ENCODE assay signal across 18 mouse cellular contexts in the genomic region with DNA sequence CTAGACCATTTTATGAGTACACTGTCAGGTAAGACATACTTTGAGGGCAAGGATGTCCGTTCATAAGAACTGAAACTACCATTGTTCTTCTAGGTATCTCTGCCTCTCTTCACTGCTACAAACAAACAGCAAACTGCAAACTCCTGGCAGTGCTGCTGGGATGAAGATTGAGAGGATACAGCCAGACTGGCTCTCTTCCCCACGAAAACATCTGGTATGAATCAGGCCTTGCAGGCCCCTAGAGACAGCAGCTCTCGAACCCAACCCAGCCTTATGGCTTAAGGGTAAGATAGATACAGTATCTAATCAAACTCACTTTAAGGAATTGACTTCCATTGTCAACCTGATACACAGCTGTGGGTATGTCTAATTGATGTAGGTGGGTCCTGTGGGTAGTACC. TPM values are rescaled to one million over a fixed set of nuclear protein-coding genes. Genes with fewer than 3 reads are reported as not detected.
A peak's percentile ranks its signal among the peaks of the same experiment; 100 is the strongest.
DNase-seq lines count a peak whose midpoint lies in the region; ATAC-seq and TF ChIP-seq lines count a peak whose summit lies in the region.
"Had no signal": no experiment of that assay in that cellular context is flagged by ENCODE, and none has a peak within 500 bp of the region (broad histone marks: within the 10 kb centered on the region; RNA-seq: fewer than 3 reads in every experiment).

No protein-coding gene starts in this region.

- no peak overlapping the region for H3K4me2 ChIP-seq in heart, embryonic 12.5 days
- peak overlapping the region; percentile 33; the same call in 1 of the 2 replicates for H3K4me2 ChIP-seq in liver, embryonic 14.5 days (ENCODE audit: low read depth)
- no peak overlapping the region for H3K4me2 ChIP-seq in liver, postnatal 0 days (ENCODE audit: low read depth, low read length)
- H3K4me2 ChIP-seq: hindbrain, embryonic 13.5 days; limb, embryonic 15.5 days; lung, embryonic 15.5 days had no signal

- H3K4me3 ChIP-seq in heart, adult 2 months = no peak overlapping the region
- no peak overlapping the region for H3K4me3 ChIP-seq in heart, embryonic 12.5 days
- no peak overlapping the region for H3K4me3 ChIP-seq in liver, embryonic 14.5 days (ENCODE audit: insufficient read depth in 1 of 2, low read depth in 2 of 2, low read length in 2 of 2)
- H3K4me3 ChIP-seq in liver, postnatal 0 days (ENCODE audit: low read depth, low read length) = no peak overlapping the region
- H3K4me3 ChIP-seq: hindbrain, embryonic 13.5 days; limb, embryonic 15.5 days; lung, embryonic 15.5 days had no signal

- TF ChIP-seq CTCF in heart, adult 2 months (IDR thresholded peaks at IDR 0.05) = no peak
- TF ChIP-seq CTCF in liver, embryonic 14.5 days (IDR thresholded peaks at IDR 0.05; ENCODE audit: low read depth) = no peak
- TF ChIP-seq CTCF in liver, postnatal 0 days (IDR thresholded peaks at IDR 0.05; ENCODE audit: low read depth) = no peak

- H3K9ac ChIP-seq in heart, adult 2 months (ENCODE audit: low read depth, low read length) = no peak overlapping the region
- H3K9ac ChIP-seq in heart, embryonic 12.5 days = no peak overlapping the region
- no peak overlapping the region for H3K9ac ChIP-seq in liver, embryonic 14.5 days (replicated peaks)
- no peak overlapping the region for H3K9ac ChIP-seq in liver, postnatal 0 days (replicated peaks)
- H3K9ac ChIP-seq: hindbrain, embryonic 13.5 days; limb, embryonic 15.5 days; lung, embryonic 15.5 days had no signal

- TF ChIP-seq EP300 in heart, adult 2 months (IDR thresholded peaks at IDR 0.05; ENCODE audit: insufficient read depth, low read depth, low read length) = no peak
- no peak for TF ChIP-seq EP300 in liver, embryonic 14.5 days (IDR thresholded peaks at IDR 0.05; ENCODE audit: low read depth)
- no peak for TF ChIP-seq EP300 in liver, postnatal 0 days (IDR thresholded peaks at IDR 0.05; ENCODE audit: low read depth)

- no peak for ATAC-seq in heart, embryonic 12.5 days (ENCODE audit: insufficient number of reproducible peaks, low FRiP score)
- peak; percentile 35; the same call in 1 of the 2 replicates for ATAC-seq in liver, embryonic 14.5 days (ENCODE audit: insufficient read depth)
- ATAC-seq in liver, postnatal 0 days = no peak
- ATAC-seq: inflammation-experienced regulatory T-cells, adult 6 months had no signal

- no peaks in the 10 kb centered on the region for H3K27me3 ChIP-seq in heart, adult 2 months (ENCODE audit: control insufficient read depth, insufficient read depth, low read length)
- H3K27me3 ChIP-seq in heart, embryonic 12.5 days (replicated peaks) = no peaks in the 10 kb centered on the region
- no peaks in the 10 kb centered on the region for H3K27me3 ChIP-seq in liver, embryonic 14.5 days (ENCODE audit: control insufficient read depth, insufficient read depth, low read length)
- no peaks in the 10 kb centered on the region for H3K27me3 ChIP-seq in liver, postnatal 0 days (ENCODE audit: insufficient read depth, low read length)
- H3K27me3 ChIP-seq: hindbrain, embryonic 13.5 days; limb, embryonic 15.5 days; lung, embryonic 15.5 days had no signal

- 65% methylated on average over 3 of the region's 3 CpGs for WGBS in heart, adult 2 months
- 52% methylated on average over 3 of the region's 3 CpGs for WGBS in heart, embryonic 12.5 days
- WGBS in liver, embryonic 14.5 days (ENCODE audit: insufficient replicate concordance) = 55% methylated on average over 3 of the region's 3 CpGs
- WGBS in liver, postnatal 0 days (ENCODE audit: insufficient replicate concordance) = 64% methylated on average over 3 of the region's 3 CpGs

- H3K79me2 ChIP-seq in heart, adult 2 months (replicated peaks; ENCODE audit: control insufficient read depth, insufficient read depth, low read length) = no peaks in the 10 kb centered on the region

- peaks cover 3% of the 10 kb centered on the region; the same call in 1 of the 2 replicates for H3K9me3 ChIP-seq in heart, embryonic 12.5 days (replicated peaks)
- no peaks in the 10 kb centered on the region for H3K9me3 ChIP-seq in liver, embryonic 14.5 days (ENCODE audit: control insufficient read depth, low read length)
- no peaks in the 10 kb centered on the region for H3K9me3 ChIP-seq in liver, postnatal 0 days (ENCODE audit: low read length)
- H3K9me3 ChIP-seq: hindbrain, embryonic 13.5 days; limb, embryonic 15.5 days; lung, embryonic 15.5 days had no signal

- no peaks in the 10 kb centered on the region for H3K36me3 ChIP-seq in heart, adult 2 months (ENCODE audit: control insufficient read depth, insufficient read depth, low read length)
- H3K36me3 ChIP-seq in heart, embryonic 12.5 days = no peaks in the 10 kb centered on the region
- H3K36me3 ChIP-seq in liver, embryonic 14.5 days (replicated peaks; ENCODE audit: control insufficient read depth, insufficient read depth, low read depth) = no peaks in the 10 kb centered on the region
- no peaks in the 10 kb centered on the region for H3K36me3 ChIP-seq in liver, postnatal 0 days (replicated peaks; ENCODE audit: insufficient read depth, low read length)
- H3K36me3 ChIP-seq: hindbrain, embryonic 13.5 days; limb, embryonic 15.5 days; lung, embryonic 15.5 days had no signal

- DNase-seq in heart, adult 2 months = peak; percentile 39 to 42
- no peak for DNase-seq in liver, embryonic 14.5 days (ENCODE audit: low read depth in 3 of 3, low spot score in 3 of 3)
- DNase-seq in liver, postnatal 0 days = no peak
- peak; percentile 52 for DNase-seq in gastrocnemius, postnatal 14 days
- DNase-seq in adrenal gland, adult (ENCODE audit: inconsistent age in 2 of 2, low spot score in 1 of 2) = no peak
- DNase-seq in retina, embryonic 14.5 days (ENCODE audit: low spot score) = no peak
- DNase-seq: B cell, adult 2 months; cerebellum, adult 8-10 months; kidney, adult 8-10 months; kidney, postnatal 25 days; midbrain, embryonic 14.5 days; spleen, adult 18-20 months; thymus, postnatal 4 days had no signal

- intact Hi-C loops in heart, adult 2 months (cut with DNase I) = no loop called here
- intact Hi-C loops in gastrocnemius, postnatal 14 days (cut with DNase I; ENCODE audit: low total_unique reads) = no loop called here

- H3K4me1 ChIP-seq in heart, adult 2 months (ENCODE audit: control insufficient read depth, insufficient read depth, low read length) = no peaks in the 10 kb centered on the region; the same call in 1 of the 2 replicates
- peaks cover 30% of the 10 kb centered on the region for H3K4me1 ChIP-seq in heart, embryonic 12.5 days (replicated peaks)
- peaks cover 20 to 30% of the 10 kb centered on the region in 2 experiments for H3K4me1 ChIP-seq in liver, embryonic 14.5 days (replicated peaks; ENCODE audit: control insufficient read depth in 2 of 2, insufficient read depth in 2 of 2, low read length in 1 of 2)
- peaks cover 20% of the 10 kb centered on the region for H3K4me1 ChIP-seq in liver, postnatal 0 days (ENCODE audit: insufficient read depth)
- H3K4me1 ChIP-seq: hindbrain, embryonic 13.5 days; limb, embryonic 15.5 days; lung, embryonic 15.5 days had no signal

- no peak for TF ChIP-seq POLR2A in heart, adult 2 months (IDR thresholded peaks at IDR 0.05; ENCODE audit: insufficient read depth, low read depth, low read length)

- H3K27ac ChIP-seq in heart, adult 2 months = no peak overlapping the region
- no peak overlapping the region for H3K27ac ChIP-seq in heart, embryonic 12.5 days (ENCODE audit: poor library complexity, severe bottlenecking)
- no peak overlapping the region for H3K27ac ChIP-seq in liver, embryonic 14.5 days
- H3K27ac ChIP-seq in liver, postnatal 0 days (ENCODE audit: low read depth) = no peak overlapping the region
- H3K27ac ChIP-seq: hindbrain, embryonic 13.5 days; limb, embryonic 15.5 days; lung, embryonic 15.5 days had no signal

RNA-seq across cellular contexts. Expression of a gene that starts 11.7 kb away (rescaled TPM):
- total RNA-seq in heart, adult 2 months (2021) = 1 to 10 TPM; 1.5 TPM
- 1.9 and 2.0 TPM in 2 replicates for polyA plus RNA-seq in heart, adult 2 months (2012; rRNA removed)
- polyA plus RNA-seq in heart, embryonic 12.5 days (2016; fragmentation: Nextera tagmentation; extraction: Ambion mirVana) = 13.3 and 13.8 TPM in 2 replicates
- polyA plus RNA-seq in liver, embryonic 14.5 days (2012; rRNA removed) = 3.4 and 3.5 TPM in 2 replicates
- 5.9 and 7.2 TPM in 2 replicates for polyA plus RNA-seq in liver, embryonic 14.5 days (2014; fragmentation: Nextera tagmentation; extraction: Ambion mirVana)
- polyA plus RNA-seq in liver, postnatal 0 days (2015; fragmentation: Nextera tagmentation; extraction: Ambion mirVana) = 6.6 TPM in 2 replicates
- total RNA-seq in gastrocnemius, postnatal 14 days (2021) = 1 to 10 TPM; 1.0 to 1.2 TPM

Comparison
In these comparisons a context has a peak if more than half of its experiments do, and no peak if none do; other contexts are left out.
1. DNase-seq: peak in heart, adult 2 months (2 of 2) and gastrocnemius, postnatal 14 days (single experiment); none in liver, embryonic 14.5 days (0 of 3), liver, postnatal 0 days (single experiment), adrenal gland, adult (0 of 2) and retina, embryonic 14.5 days (single experiment).